Mouse (Mus musculus): ENCODE measurements at regions not wholly inside any gene's neighbourhood (a gene's known extent, or its start where the extent isn't known, plus 50 kb on each side); places are given as distances from the start of the nearest gene placed in this dataset.

DNA sequence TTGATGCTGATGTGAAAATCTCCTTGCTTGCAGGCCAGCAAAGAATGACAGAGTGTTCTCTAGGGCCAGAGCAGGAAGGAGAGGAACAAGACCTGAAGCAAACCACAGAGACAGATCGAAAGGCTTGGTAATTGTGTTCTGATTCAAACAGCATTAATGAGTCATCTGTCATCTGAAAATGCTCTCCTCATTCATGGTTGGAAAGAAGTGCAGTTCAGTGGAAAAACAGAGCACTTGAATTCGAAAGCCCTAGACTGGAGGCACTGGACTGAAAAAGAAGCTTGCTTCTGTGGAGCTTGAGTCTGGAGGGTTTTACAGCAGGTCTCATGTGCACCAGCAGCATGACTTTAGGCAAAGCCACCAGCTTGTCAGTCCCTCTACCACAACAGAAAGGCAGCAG lies 374.3 kb upstream of the B430305J03Rik start:
- no peak for DNase-seq

GRCm38 (mm10) chr3:61738528-61738927 lies 372.8 kb upstream of the B430305J03Rik start:
- no peak for DNase-seq

GRCm38 (mm10) chr3:61716785-61717184 lies 351.0 kb upstream of the B430305J03Rik start:
- DNase-seq, result no peak

- no peak for DNase-seq
Measured at GRCm38 (mm10) chr3:61687933-61688705, 322.4 kb upstream of the B430305J03Rik start.

DNA sequence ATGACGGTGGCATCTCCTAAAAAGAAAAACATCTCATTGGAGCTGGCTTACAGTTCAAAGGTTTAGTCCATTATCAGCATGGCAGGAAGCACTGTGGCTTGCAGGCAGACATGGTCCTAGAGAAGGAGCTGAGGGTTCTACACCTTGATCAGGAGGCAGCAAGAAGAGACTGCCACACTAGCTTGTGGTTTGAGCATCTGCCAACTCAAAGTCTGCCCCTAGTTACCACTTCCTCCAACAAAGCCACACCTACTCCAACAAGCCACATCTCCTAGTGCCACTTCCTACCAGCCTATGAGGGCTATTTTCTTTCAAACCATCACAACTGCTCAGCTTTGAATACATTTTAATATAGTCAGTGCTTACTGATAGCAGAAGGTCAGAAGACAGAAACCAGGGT lies 305.1 kb upstream of the B430305J03Rik start:
- no peak for DNase-seq

DNA sequence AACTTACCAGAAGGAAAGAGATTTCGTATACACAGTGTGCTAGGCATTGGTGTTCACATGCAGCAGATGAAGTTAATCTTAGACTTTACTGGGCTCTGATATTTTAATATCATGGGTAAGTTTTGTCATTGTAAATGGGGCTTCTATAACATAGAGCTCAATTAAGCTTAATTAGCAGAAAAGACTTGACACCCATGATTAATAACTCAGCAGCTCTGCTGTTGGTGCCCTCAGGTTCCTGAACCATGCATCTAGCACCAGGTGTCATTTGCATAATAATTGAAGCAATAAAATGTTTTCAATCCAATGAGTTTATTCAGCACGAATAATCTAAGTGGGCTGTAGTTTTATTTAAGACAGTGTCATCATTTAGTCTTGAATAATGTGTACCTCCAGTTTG lies 290.4 kb upstream of the B430305J03Rik start:
- no peak for DNase-seq

- DNase-seq, result no peak
Measured at GRCm38 (mm10) chr3:61628535-61628934, 262.8 kb upstream of the B430305J03Rik start.

- DNase-seq, result no peak
Measured at GRCm38 (mm10) chr3:61628099-61628498, 262.3 kb upstream of the B430305J03Rik start.

DNA sequence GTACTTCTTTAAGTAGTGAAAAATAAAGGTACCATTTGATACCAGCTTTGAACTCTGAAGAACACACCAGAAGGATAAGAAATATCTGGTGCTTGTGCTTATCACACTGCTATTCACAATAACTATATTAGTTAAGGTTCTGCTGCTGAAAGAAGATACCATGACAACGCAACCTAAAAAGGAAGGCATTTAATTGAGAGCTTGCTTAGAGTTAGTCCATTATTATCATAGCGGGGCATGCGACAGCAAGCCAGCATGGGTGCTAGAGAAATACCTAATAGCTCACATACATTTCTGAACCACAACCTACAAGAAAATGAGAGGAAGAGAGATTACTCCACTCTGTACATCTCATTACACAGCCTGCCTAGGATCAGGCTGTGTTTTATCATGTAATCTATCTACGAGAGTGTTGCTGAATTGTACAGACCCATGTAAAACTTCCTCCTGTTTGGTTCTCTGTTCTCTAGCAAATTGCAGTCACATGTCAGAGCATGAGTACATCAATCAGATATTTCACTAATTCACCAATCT lies 258.3 kb upstream of the B430305J03Rik start:
- DNase-seq, result no peak

DNA sequence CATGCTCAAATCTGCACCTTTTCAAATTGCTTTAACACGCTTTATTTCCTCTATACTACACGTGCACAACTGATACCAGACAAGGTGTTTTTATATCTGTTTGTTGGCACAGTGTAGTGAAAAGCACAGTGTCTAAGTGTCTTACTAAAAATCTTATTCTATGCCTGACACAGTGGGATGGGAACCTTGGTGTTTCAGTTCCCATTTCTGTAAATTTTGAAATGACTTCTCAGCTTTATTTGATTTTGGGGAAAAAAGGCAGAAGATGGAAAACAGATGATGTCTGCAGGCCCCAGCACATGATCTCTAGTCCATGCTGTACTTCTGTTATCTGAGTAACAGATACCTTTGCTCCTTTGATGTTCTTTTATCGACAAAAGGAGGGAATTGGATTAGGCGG lies 239.7 kb upstream of the B430305J03Rik start:
- DNase-seq, result no peak

DNA sequence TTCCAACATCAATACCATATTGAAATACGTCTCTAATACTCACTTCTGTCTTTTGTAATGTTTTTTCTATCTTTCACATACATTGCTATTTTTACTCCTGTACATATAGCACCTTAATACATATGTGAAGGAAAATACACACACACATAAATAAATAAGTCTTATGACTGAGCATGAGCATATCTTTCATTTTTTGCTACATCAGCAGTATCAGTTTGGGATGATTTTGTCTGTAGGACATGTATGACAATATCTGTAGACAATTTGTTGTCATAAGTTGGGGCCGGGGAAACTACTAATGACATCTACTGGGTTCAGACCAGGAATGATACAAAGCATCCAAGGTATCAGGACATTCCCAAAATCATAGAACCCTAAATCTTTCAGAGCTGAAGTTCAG lies 237.1 kb upstream of the B430305J03Rik start:
- no peak for DNase-seq

- no peak for DNase-seq
Measured at GRCm38 (mm10) chr3:61595574-61595973, 229.8 kb upstream of the B430305J03Rik start.

DNA sequence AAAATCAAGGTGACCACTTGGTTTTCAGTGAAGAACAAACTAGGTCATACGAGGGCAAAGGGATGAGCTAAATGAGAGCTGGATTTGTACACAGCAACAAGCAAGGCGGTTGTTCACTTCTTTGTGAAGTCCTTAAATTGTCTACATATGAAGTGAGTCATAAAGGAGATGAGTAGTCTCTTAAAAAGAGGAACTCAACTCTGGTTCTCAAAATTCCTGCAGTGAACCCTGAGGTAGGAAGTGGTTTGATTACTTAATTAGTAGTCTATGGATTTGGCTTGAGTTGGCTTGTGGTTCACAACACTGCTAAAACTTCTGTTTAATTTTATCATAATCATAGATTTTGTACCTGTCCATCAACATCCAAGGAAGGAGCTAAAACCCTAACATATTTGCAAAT lies 226.6 kb upstream of the B430305J03Rik start:
- no peak for DNase-seq

GRCm38 (mm10) chr3:61583669-61584068 lies 217.9 kb upstream of the B430305J03Rik start:
- DNase-seq, result no peak

DNA sequence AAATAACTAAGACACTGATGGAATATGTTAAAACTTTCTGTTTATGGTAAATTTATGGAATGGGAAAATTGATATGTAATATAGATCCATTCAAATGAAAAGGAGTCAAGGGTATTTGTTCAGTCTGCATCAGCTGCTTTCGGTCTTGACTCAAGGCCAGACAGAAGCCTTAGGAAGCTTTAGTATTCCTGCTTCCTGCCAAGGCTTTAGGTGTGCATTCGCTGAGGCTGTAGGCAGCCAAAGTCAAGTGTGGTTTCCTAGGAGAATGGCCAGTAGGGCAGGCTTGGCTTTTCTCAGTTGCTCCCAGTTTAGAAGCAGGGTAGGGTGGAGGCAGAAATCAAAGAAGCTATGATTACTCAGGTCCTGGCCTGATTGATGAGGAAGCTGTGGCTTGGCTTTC lies 217.2 kb upstream of the B430305J03Rik start:
- no peak for DNase-seq

- no peak for DNase-seq
Measured at GRCm38 (mm10) chr3:61580252-61580651, 214.5 kb upstream of the B430305J03Rik start.

- DNase-seq, result no peak
Measured at GRCm38 (mm10) chr3:61537113-61537512, 171.4 kb upstream of the B430305J03Rik start.

GRCm38 (mm10) chr3:61535751-61536150 lies 170.0 kb upstream of the B430305J03Rik start:
- DNase-seq, result no peak

DNA sequence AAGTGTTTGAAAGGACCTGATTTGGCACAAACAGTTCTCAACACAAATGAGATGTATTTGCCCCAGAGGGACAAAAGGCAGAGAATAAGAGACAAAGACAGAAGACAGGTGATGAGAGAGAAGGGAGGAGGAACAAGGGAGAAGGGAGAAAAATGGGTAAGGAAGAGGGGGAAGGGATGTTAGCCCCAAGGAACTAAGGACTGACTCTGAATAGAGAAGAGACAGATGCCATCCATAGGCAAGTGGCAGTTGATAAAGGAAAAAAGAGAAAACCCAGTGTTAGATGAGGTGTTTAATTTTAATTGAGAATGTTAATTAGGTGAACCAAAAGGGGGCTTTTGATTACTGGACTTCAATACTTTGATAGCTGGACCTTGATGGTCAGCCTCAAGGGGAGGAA lies 137.4 kb upstream of the B430305J03Rik start:
- no peak for DNase-seq

GRCm38 (mm10) chr3:61494835-61495234 lies 129.1 kb upstream of the B430305J03Rik start:
- no peak for DNase-seq

GRCm38 (mm10) chr3:61486808-61487389 lies 121.1 kb upstream of the B430305J03Rik start:
- DNase-seq, result no peak

- DNase-seq, result no peak
Measured at GRCm38 (mm10) chr3:61478861-61479584, 113.3 kb upstream of the B430305J03Rik start.

DNA sequence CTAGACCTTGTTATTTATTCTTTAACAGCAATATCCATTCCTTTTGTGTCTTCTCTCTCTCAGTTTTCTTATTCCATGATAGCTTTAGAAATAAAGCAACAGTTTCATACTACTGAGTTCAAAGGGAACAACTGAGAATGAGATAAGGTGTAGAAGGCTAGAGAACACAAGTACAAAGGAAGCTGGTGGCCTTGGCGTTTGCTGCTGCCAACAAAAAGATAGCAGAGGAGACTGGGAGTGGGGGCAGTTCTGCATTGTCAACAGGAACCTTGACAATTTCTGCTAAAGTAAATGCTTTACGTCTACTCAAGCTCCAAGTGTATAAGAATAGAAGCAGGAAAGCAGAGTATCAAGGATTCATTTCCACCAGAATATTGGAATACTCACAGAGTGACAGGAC lies 109.3 kb upstream of the B430305J03Rik start:
- DNase-seq, result no peak

- DNase-seq, result peak; percentile 36
Measured at GRCm38 (mm10) chr3:61467158-61467557, 101.4 kb upstream of the B430305J03Rik start.
